Mouse (Mus musculus) lung, postnatal 0 days (tissue): ENCODE data around the gene Lrp1.

Experiments
- CTCF ChIP-seq: IDR thresholded peaks from 2 replicates; pipeline ENCODE4 v1.5.1; 2016; ENCODE audit warnings: antibody characterized with exemption, mild to moderate bottlenecking
- EP300 ChIP-seq: IDR thresholded peaks from 2 replicates; pipeline ENCODE4 v1.6.1; 2016; ENCODE audit warnings: antibody characterized with exemption, mild to moderate bottlenecking, control low read depth

DNA sequence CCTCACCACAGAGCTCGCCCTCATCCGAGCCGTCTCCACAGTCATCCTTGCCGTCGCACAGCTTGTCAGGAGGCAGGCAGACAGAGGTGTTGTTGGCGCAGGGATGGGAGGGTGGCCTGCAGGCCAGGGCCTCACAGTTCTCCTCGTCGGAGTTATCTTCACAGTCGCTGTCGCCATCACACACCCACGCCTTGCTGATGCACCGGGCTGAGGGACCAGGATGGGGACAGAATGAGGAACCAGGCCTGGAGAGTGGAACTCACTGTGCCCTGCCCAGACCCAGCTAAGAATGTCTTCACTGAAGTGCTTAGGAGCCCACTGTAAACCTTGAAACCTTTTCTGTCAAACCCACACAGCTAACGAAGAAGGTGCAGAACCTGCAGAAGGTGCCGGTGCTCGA lies 43.0 kb downstream of the Lrp1 start:
- no peak for TF ChIP-seq EP300
- TF ChIP-seq CTCF: no peak
